Mouse (Mus musculus): ENCODE measurements around the gene Uncx. TPM values are rescaled to one million over a fixed set of nuclear protein-coding genes. Genes with fewer than 3 reads are reported as not detected.

Gene Uncx
- polyA plus RNA-seq, 1 experiment from 2014 or later = 24.9 TPM

DNA sequence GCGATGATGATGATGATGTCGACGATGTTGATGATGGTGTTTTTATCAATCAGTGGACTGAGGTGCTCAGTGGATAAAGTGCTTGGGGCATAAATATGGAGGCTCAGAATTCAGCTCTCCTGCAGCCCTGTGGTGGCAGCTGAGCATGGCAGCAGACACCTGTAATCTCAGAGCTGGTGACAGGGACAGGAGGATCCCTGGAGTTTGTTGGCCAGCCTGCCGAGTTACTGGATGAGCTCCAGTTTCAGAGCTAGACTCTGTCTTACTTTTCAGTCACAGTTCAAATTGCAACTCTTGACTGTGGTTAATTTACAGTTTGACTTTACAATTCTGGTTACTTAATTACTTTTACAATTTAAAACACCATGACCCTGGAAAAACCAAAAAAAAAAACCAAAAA lies 31.1 kb upstream of the Uncx start:
- 89% methylated on average over 4 of the region's 4 CpGs for whole genome bisulfite sequencing
- no peak overlapping the region for H3K4me3 ChIP-seq (ENCODE audit: low read length)
- H3K27me3 ChIP-seq (replicated peaks; ENCODE audit: control insufficient read depth, insufficient read depth, low read length) = peaks cover 8% of the 10 kb centered on the region
- H3K9ac ChIP-seq (ENCODE audit: low read depth, low read length) = no peak overlapping the region
- H3K4me2 ChIP-seq (ENCODE audit: low read length) = no peak overlapping the region
- peaks cover 4% of the 10 kb centered on the region; the same call in 1 of the 2 replicates for H3K4me1 ChIP-seq (ENCODE audit: control insufficient read depth, insufficient read depth, low read depth, low read length)
- no peak for ATAC-seq
- H3K9me3 ChIP-seq (ENCODE audit: control insufficient read depth, low read length) = no peaks in the 10 kb centered on the region
- H3K36me3 ChIP-seq (ENCODE audit: control insufficient read depth, insufficient read depth, low read length) = no peaks in the 10 kb centered on the region
- H3K27ac ChIP-seq (ENCODE audit: low read depth, low read length) = no peak overlapping the region

- H3K36me3 ChIP-seq (ENCODE audit: control insufficient read depth, insufficient read depth, low read length) = no peaks in the 10 kb centered on the region
- peaks cover 7% of the 10 kb centered on the region for H3K27me3 ChIP-seq (replicated peaks; ENCODE audit: control insufficient read depth, insufficient read depth, low read length)
- no peak for ATAC-seq
- no peak overlapping the region for H3K4me3 ChIP-seq (ENCODE audit: low read length)
- no peak overlapping the region for H3K9ac ChIP-seq (ENCODE audit: low read depth, low read length)
- H3K9me3 ChIP-seq (ENCODE audit: control insufficient read depth, low read length) = no peaks in the 10 kb centered on the region
- H3K27ac ChIP-seq (ENCODE audit: low read depth, low read length) = no peak overlapping the region
- H3K4me2 ChIP-seq (ENCODE audit: low read length) = no peak overlapping the region
- WGBS = 24% methylated on average over 11 of the region's 11 CpGs
- H3K4me1 ChIP-seq (ENCODE audit: control insufficient read depth, insufficient read depth, low read depth, low read length) = peaks cover 4% of the 10 kb centered on the region; the same call in 1 of the 2 replicates
These were observed 27.0 kb upstream of the Uncx start for GRCm38 (mm10) chr5:139516281-139516680.

DNA sequence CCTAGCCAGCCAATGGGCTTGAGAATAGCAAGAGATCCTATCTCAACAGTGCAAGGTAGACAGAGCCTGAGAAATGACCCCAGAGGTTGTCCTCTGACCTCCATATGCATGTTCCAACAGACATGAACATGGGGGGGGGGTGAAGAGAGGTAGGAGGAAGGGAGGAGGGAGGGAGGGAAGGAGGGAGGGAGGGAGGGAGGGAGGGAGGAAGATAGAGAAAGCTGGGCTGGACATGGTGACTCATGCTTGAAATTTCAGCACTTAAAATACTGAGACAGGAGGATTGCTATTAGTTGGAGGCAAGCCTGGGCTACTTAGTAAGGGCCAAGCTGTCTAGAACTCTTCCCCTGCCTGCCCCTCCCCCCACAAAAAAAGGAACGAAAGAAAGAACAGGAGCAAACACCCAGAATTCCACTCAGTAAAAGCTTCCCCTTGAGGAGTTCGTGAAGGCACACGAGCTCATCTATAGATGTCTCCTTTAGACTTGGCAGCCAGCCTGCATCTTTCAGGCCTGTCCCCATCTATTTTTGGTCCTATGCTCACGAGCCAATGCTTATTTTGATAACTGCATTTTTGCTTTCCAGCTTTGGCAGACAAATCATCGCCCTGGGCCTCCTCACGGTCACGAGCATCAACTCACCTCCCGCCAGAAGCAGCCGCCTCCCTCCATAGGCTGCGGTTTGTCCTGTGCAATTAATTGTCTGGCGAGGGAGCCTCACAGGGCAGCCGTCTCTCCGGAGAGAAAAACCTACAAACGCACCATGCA lies 23.0 kb upstream of the Uncx start:
- H3K4me2 ChIP-seq (ENCODE audit: low read length) = no peak overlapping the region
- H3K4me1 ChIP-seq (ENCODE audit: control insufficient read depth, insufficient read depth, low read depth, low read length) = peaks cover 4% of the 10 kb centered on the region; the same call in 1 of the 2 replicates
- H3K27ac ChIP-seq (ENCODE audit: low read depth, low read length) = no peak overlapping the region
- no peak overlapping the region for H3K9ac ChIP-seq (ENCODE audit: low read depth, low read length)
- no peak overlapping the region for H3K4me3 ChIP-seq (ENCODE audit: low read length)
- H3K9me3 ChIP-seq (ENCODE audit: control insufficient read depth, low read length) = no peaks in the 10 kb centered on the region
- no peak for ATAC-seq
- peaks cover 11% of the 10 kb centered on the region for H3K27me3 ChIP-seq (replicated peaks; ENCODE audit: control insufficient read depth, insufficient read depth, low read length)
- 34% methylated on average over 14 of the region's 14 CpGs for WGBS
- no peaks in the 10 kb centered on the region for H3K36me3 ChIP-seq (ENCODE audit: control insufficient read depth, insufficient read depth, low read length)

DNA sequence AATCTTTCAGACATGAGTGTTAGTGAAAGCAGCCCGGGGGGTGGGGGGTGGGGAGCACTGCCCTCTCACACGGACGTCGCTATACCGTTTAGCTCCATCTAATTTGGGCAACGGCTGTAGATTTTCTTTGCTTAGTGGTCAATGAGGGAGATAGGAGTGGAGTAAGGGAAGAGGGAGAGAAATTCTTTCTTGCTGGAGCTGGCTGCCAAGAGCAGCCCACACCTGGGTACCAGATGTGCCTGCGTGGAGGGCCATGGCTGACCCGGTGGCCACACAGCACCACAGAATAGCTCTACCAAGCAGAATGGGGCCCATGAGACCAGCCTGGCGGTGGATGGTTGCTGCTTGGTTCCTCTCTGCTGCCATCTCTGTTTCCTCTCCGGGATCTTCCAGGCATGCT lies 21.3 kb upstream of the Uncx start:
- no peak overlapping the region for H3K4me2 ChIP-seq (ENCODE audit: low read length)
- H3K27me3 ChIP-seq (replicated peaks; ENCODE audit: control insufficient read depth, insufficient read depth, low read length) = peaks cover 17% of the 10 kb centered on the region
- H3K36me3 ChIP-seq (ENCODE audit: control insufficient read depth, insufficient read depth, low read length) = no peaks in the 10 kb centered on the region
- no peak overlapping the region for H3K9ac ChIP-seq (ENCODE audit: low read depth, low read length)
- H3K4me1 ChIP-seq (ENCODE audit: control insufficient read depth, insufficient read depth, low read depth, low read length) = no peaks in the 10 kb centered on the region
- 67% methylated on average over 10 of the region's 10 CpGs for WGBS
- H3K27ac ChIP-seq (ENCODE audit: low read depth, low read length) = no peak overlapping the region
- H3K9me3 ChIP-seq (ENCODE audit: control insufficient read depth, low read length) = no peaks in the 10 kb centered on the region
- ATAC-seq = no peak
- no peak overlapping the region for H3K4me3 ChIP-seq (ENCODE audit: low read length)

GRCm38 (mm10) chr5:139528851-139529250 lies 14.4 kb upstream of the Uncx start:
- H3K27me3 ChIP-seq (replicated peaks; ENCODE audit: control insufficient read depth, insufficient read depth, low read length) = peaks cover 37% of the 10 kb centered on the region
- 63% methylated on average over 7 of the region's 7 CpGs for WGBS
- no peak overlapping the region for H3K4me2 ChIP-seq (ENCODE audit: low read length)
- no peak overlapping the region for H3K9ac ChIP-seq (ENCODE audit: low read depth, low read length)
- H3K36me3 ChIP-seq (ENCODE audit: control insufficient read depth, insufficient read depth, low read length) = no peaks in the 10 kb centered on the region
- H3K4me1 ChIP-seq (ENCODE audit: control insufficient read depth, insufficient read depth, low read depth, low read length) = no peaks in the 10 kb centered on the region
- H3K27ac ChIP-seq (ENCODE audit: low read depth, low read length) = no peak overlapping the region
- H3K4me3 ChIP-seq (ENCODE audit: low read length) = no peak overlapping the region
- ATAC-seq = no peak
- H3K9me3 ChIP-seq (ENCODE audit: control insufficient read depth, low read length) = no peaks in the 10 kb centered on the region

- H3K4me2 ChIP-seq (ENCODE audit: low read length) = no peak overlapping the region
- ATAC-seq = peak; percentile 52
- H3K27ac ChIP-seq (ENCODE audit: low read depth, low read length) = peak overlapping the region; percentile 63
These were observed 7.8 kb upstream of the Uncx start for GRCm38 (mm10) chr5:139535386-139535919.

DNA sequence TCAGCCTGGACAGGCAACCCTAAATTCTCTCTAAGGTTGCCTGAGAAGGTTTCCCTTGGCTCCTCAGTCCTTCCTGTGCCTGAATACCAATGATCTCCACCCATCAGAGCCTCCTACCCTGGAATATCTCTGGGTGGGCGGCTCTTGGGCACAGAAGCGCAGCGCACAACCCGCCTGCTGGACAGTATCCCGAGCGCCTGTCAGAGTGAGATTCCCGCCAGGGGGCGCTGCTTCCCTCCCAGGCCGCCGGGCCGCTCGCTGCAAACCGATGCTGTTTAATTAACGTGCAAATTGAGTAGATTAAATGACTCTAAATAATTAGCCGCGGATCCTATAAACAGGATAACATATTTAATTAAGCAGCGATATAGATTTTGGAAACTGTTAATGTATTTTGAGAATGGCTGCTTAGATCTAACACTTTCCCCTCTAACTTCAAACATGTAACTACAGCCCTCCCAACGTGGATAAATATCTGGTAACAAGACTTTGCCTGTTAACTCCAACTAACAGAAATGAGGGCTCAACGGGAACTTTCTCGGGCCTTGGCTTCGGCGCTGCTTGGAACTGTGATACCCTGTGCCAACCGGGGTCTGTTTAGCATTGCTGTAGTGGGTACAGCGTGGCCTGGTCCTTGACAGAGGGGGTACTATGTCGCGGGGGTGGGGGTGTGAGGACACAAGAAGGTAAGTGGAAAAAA lies 6.9 kb upstream of the Uncx start:
- no peak overlapping the region for H3K4me3 ChIP-seq (ENCODE audit: low read length)
- H3K9ac ChIP-seq (ENCODE audit: low read depth, low read length) = no peak overlapping the region
- peak overlapping the region; percentile 14; the same call in 1 of the 2 replicates for H3K4me2 ChIP-seq (ENCODE audit: low read length)
- peak; percentile 27; the same call in 1 of the 2 replicates for ATAC-seq
- H3K4me1 ChIP-seq (ENCODE audit: control insufficient read depth, insufficient read depth, low read depth, low read length) = peaks cover 11% of the 10 kb centered on the region
- H3K27ac ChIP-seq (ENCODE audit: low read depth, low read length) = peak overlapping the region; percentile 63
- peaks cover 36% of the 10 kb centered on the region for H3K27me3 ChIP-seq (replicated peaks; ENCODE audit: control insufficient read depth, insufficient read depth, low read length)
- H3K36me3 ChIP-seq (ENCODE audit: control insufficient read depth, insufficient read depth, low read length) = no peaks in the 10 kb centered on the region
- H3K9me3 ChIP-seq (ENCODE audit: control insufficient read depth, low read length) = no peaks in the 10 kb centered on the region
- 3% methylated on average over 26 of the region's 26 CpGs for WGBS

More at GRCm38 (mm10) chr5:139535386-139535919, 7.8 kb upstream of the Uncx start:
- Histone ChIP-seq H3K9ac (ENCODE audit: low read depth, low read length) (no peak overlapping the region), H3K9me3 (ENCODE audit: control insufficient read depth, low read length) (no peaks in the 10 kb centered on the region), H3K4me1 (ENCODE audit: control insufficient read depth, insufficient read depth, low read depth, low read length) (peaks cover 8% of the 10 kb centered on the region), H3K4me3 (ENCODE audit: low read length) (no peak overlapping the region), H3K36me3 (ENCODE audit: control insufficient read depth, insufficient read depth, low read length) (no peaks in the 10 kb centered on the region), H3K27me3 (replicated peaks; ENCODE audit: control insufficient read depth, insufficient read depth, low read length) (peaks cover 41% of the 10 kb centered on the region)
- WGBS = under 1% methylated on average over 34 of the region's 34 CpGs

DNA sequence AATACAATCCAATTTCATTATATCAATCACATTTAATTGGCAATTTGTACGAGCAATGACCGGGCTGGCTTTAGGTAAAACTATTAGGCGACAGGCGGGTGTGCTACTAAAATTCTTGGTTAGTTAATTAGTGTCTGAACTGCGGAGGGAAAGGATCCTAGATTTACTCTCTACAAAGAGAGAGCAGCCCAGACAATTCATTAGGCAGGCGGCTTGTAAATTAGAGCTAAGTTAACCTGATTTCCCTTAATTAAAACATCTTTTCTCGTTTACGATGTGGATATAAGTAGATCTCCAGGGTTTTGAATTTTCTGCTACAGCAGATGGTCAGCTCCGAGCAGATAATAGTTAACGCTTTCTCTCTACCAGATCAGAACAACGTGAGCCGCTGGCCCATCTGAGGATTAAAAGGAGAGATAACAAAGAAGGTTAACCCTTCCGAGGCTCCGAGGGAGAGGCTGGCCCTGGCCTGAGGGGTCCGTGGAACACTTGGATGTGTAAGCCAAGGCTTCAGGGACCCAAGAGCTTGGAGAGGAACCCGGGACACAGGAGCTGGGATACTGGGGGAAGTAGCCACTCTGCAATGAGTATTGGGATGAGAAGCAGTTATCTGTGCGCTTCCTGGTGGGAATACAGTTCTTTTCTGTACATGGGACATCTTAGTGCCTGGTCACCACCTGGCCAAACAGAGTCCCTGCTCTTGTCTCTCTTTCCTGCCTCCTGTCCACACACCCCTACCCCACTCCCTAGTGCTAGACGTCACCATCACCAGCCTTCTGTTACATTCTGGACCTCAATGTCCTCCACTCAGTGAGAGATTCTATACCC lies 6.2 kb upstream of the Uncx start:
- Histone ChIP-seq H3K4me3 (ENCODE audit: low read length) (no peak overlapping the region), H3K9me3 (ENCODE audit: control insufficient read depth, low read length) (no peaks in the 10 kb centered on the region), H3K36me3 (ENCODE audit: control insufficient read depth, insufficient read depth, low read length) (no peaks in the 10 kb centered on the region), H3K9ac (ENCODE audit: low read depth, low read length) (no peak overlapping the region), H3K27me3 (replicated peaks; ENCODE audit: control insufficient read depth, insufficient read depth, low read length) (peaks cover 38% of the 10 kb centered on the region), H3K27ac (ENCODE audit: low read depth, low read length) (peak overlapping the region; percentile 60), H3K4me2 (ENCODE audit: low read length) (peak overlapping the region; percentile 14; the same call in 1 of the 2 replicates), H3K4me1 (ENCODE audit: control insufficient read depth, insufficient read depth, low read depth, low read length) (peaks cover 15% of the 10 kb centered on the region)
- WGBS = 5% methylated on average over 18 of the region's 18 CpGs
- no peak for ATAC-seq
